Mouse (Mus musculus) layer of hippocampus, adult 2 months (tissue): Measurements from ENCODE around the gene Cdh9. TPM values are rescaled to one million over a fixed set of nuclear protein-coding genes. Genes with fewer than 3 reads are reported as not detected.

ENCODE experiments used
- DNase-seq, 2 experiments: peaks; one replicate each; pipeline ENCODE4 v3.0.0; 2022; ENCODE audit warnings: low spot score in 2 of 2
- H3K27ac ChIP-seq: fragments of 200-600 bp; 2 replicates; pipeline ENCODE4 v1.8.1; 2022
- H3K4me3 ChIP-seq: fragments of 200-600 bp; 2 replicates; pipeline ENCODE4 v1.8.1; 2022; ENCODE audit warnings: mild to moderate bottlenecking
- CTCF ChIP-seq: fragments of 200-600 bp; conservative IDR thresholded peaks from 2 replicates; pipeline ENCODE4 v1.8.1; 2022; ENCODE audit warnings: antibody characterized with exemption, mild to moderate bottlenecking, moderate library complexity
- long read RNA-seq, 2 experiments: library from polyadenylated mRNA; stranded (forward); transcript quantifications; one replicate each; pipeline ENCODE4 v2.0.0; 2021; ENCODE audit warnings: borderline mapping rate in 2 of 2
- total RNA-seq, 2 experiments: library from RNA; stranded (reverse); gene quantifications; 2 replicates each; pipeline ENCODE4 v1.2.3; 2021

The Cdh9 gene
- 10 to 100 TPM; 36.9 to 37.9 TPM for total RNA-seq
- long read RNA-seq, experiment 1, transcript Cdh9-202 (12 exons, 3,539 nt) = major isoform, 12 of 24 reads
- long read RNA-seq, experiment 1, partial matches to known transcripts = 2 of 24 reads
- long read RNA-seq, experiment 1, other reads (novel, unspliced or antisense) = 10 of 24 reads
- long read RNA-seq, experiment 2, transcript Cdh9-202 (12 exons, 3,539 nt) = major isoform, 25 of 46 reads
- long read RNA-seq, experiment 2, partial matches to known transcripts = 6 of 46 reads
- long read RNA-seq, experiment 2, other reads (novel, unspliced or antisense) = 15 of 46 reads

- peak within 1 kb of the TSS; percentile 70 for H3K4me3 ChIP-seq
- peak; percentile 41 to 51 for DNase-seq
- no peak for TF ChIP-seq CTCF
- peak within 1 kb of the TSS; percentile 92 for H3K27ac ChIP-seq
These were observed at the start of gene Cdh9 for GRCm38 (mm10) chr15:16728470-16729011. Cdh9 (plus strand) TSS chr15:16728756.

DNA sequence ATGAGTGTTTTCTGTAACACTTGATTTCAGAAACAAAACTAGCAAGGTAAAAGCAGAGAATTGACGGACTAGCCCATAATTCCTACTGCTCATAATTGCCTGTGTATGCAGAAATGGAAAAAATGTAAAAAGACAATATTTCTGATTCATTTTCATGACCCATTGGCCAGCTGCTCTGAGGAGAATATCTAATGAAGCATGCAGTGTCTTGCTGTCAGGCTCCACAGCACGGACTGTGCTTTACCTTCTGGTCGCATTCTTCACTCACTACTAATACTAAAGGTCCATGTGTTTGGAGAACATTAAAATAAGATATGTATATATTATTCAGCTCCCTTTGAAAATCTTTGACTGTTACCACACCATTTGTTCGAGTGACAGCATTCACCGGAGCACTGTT lies 49.5 kb upstream of the Cdh9 start:
- TF ChIP-seq CTCF = no peak

GRCm38 (mm10) chr15:16699821-16700220 lies 28.7 kb upstream of the Cdh9 start:
- TF ChIP-seq CTCF = no peak
- no peak overlapping the region for H3K4me3 ChIP-seq
- H3K27ac ChIP-seq = no peak overlapping the region
- no peak for DNase-seq

More for the DNA sequence above, 49.5 kb upstream of the Cdh9 start:
- Histone ChIP-seq H3K27ac (no peak overlapping the region), H3K4me3 (no peak overlapping the region)
- no peak for DNase-seq

DNA sequence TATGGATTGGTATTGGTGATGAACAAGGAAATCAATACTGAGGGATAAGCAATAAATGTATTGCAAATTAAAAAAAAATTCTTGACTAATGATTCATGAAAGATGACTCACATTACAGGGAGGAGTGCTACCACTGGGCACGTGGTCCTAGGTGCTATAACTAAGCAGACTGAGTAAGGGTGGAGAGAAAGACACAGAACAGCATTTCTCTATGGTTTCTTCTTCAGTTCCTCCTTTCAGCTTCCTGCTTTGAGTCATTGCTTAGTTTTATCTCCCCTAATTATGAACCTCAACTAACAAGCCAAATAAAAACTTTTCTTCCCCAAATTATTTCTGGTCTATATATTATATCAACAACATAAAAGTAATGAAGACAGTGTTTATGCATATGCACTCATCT lies 26.2 kb upstream of the Cdh9 start:
- DNase-seq = no peak
- Histone ChIP-seq H3K27ac (no peak overlapping the region), H3K4me3 (no peak overlapping the region)
- TF ChIP-seq CTCF = no peak

DNA sequence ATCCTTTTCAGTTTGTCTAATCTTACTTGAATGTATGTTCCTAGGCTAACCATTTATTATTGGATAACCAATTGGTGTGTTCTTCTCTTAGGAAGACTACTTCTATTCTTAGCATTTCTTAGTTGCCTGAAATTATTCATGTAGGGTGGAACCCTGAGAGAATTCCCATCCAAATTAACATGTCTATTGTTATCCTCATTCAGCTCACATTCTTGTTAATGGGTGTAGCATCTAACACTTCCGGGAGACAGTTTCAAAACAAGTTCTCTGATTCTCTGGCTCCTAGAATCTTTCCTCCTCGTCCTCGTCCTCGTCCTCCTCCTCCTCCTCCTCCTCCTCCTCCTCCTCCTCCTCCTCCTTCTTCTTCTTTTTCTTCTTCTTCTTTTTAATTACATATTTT lies 10.5 kb downstream of the Cdh9 start:
- no peak for DNase-seq
- no peak overlapping the region for H3K4me3 ChIP-seq

GRCm38 (mm10) chr15:16746672-16747071 lies 18.1 kb downstream of the Cdh9 start:
- TF ChIP-seq CTCF = no peak
- H3K27ac ChIP-seq = no peak overlapping the region
- DNase-seq = no peak
- H3K4me3 ChIP-seq = no peak overlapping the region

More for the DNA sequence above, 10.5 kb downstream of the Cdh9 start:
- TF ChIP-seq CTCF = no peak
- H3K27ac ChIP-seq = no peak overlapping the region

GRCm38 (mm10) chr15:16763252-16763651 lies 34.7 kb downstream of the Cdh9 start:
- TF ChIP-seq CTCF = no peak
- peak in 1 of 2 experiments; percentile 42 for DNase-seq
- Histone ChIP-seq H3K27ac (peak overlapping the region; percentile 47; the same call in 1 of the 2 replicates), H3K4me3 (no peak overlapping the region)

GRCm38 (mm10) chr15:16784575-16784974 lies 56.0 kb downstream of the Cdh9 start:
- Histone ChIP-seq H3K27ac (no peak overlapping the region), H3K4me3 (no peak overlapping the region)
- no peak for TF ChIP-seq CTCF
- DNase-seq = no peak

GRCm38 (mm10) chr15:16792857-16793256 lies 64.3 kb downstream of the Cdh9 start:
- no peak overlapping the region for H3K4me3 ChIP-seq
- DNase-seq = peak; percentile 41 to 65
- no peak for TF ChIP-seq CTCF
- H3K27ac ChIP-seq = peak overlapping the region; percentile 76

GRCm38 (mm10) chr15:16801302-16801701 lies 72.7 kb downstream of the Cdh9 start:
- peak; percentile 51 for TF ChIP-seq CTCF
- H3K4me3 ChIP-seq = no peak overlapping the region
- no peak overlapping the region for H3K27ac ChIP-seq
- DNase-seq = no peak

DNA sequence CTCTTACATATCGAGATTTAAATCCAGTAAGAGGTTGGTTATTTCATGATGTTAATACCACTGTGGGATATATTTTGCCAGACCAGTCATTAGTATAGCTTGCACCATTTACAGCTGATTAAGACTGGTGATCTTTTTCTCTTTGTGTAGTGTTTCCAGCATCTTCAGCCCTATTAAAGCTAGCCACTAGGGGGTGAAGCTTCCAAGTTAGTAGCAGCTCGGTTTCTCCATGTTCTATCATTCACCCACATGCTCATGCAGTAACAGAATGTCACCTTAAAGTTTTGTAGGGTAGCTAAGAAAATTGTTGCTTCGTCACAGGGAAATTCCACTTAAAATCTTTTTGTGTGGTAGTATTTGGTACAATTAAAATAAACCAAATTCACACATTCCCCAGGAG lies 82.2 kb downstream of the Cdh9 start:
- DNase-seq = no peak
- Histone ChIP-seq H3K27ac (no peak overlapping the region), H3K4me3 (no peak overlapping the region)
- peak; percentile 61 for TF ChIP-seq CTCF

DNA sequence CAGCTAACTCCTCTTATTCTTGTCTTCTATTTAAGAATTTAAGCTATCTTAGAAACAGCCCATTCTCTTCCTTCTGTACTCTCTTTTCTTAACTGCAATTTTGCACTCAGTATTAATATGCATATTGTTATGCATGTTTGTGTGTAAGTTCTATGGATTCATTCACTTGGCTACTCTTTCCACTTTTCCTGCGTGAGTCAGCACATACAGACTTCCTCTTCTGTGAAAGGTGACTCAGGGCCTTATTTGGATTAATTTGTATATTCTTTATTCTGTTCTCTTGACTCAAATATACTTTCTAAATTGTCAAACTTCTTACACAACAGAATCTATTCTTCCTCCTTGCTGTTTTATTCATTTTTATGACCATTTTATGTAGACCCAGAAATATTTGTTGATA lies 85.5 kb downstream of the Cdh9 start:
- no peak for DNase-seq
- no peak for TF ChIP-seq CTCF
- no peak overlapping the region for H3K27ac ChIP-seq
- no peak overlapping the region for H3K4me3 ChIP-seq

DNA sequence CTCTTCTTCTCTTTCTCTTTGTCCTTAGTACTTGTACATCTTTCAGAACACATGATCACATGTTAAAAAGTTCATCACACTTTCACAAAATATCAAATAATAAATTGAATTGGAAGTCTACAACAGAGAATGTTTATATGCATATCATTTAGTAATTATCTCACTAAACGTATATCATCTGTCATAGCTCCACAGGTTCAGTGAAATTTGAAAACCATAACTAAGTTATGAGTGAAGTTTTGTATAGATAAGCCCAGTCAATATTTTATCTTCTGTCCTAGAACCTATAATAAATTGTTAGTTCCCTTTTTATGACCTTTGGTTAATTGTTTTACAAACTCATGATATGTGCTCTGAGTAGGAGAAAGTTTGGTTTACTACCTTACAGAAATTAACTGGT lies 106.2 kb downstream of the Cdh9 start:
- no peak for TF ChIP-seq CTCF
- no peak overlapping the region for H3K27ac ChIP-seq
- H3K4me3 ChIP-seq = no peak overlapping the region
- DNase-seq = no peak

DNA sequence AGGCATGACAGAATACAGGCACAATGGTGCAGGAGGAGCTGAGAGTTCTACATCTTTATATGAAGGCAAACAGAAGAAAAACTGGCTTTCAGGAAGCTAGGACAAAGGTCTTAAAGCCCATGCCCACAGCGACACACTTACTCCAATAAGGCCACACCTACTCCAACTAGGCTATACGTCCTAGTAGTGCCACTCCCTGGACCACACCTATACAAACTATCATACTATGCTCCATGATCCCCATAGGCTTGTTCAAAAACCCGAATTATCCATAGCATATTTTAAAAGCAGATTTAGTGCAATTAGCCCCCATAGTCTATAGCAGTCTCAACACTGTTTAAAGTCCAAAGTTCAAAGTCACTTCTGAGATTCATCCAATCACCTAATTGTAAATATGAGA lies 154.0 kb downstream of the Cdh9 start:
- no peak overlapping the region for H3K27ac ChIP-seq
- TF ChIP-seq CTCF = no peak

More for the DNA sequence above, 154.0 kb downstream of the Cdh9 start:
- DNase-seq = no peak
- H3K4me3 ChIP-seq = no peak overlapping the region
